Comparison of ENCODE assay signal across 23 mouse cellular contexts in genomic region chr14:104175122-104175521, GRCm38 (mm10).
DNase-seq lines count a peak whose midpoint lies in the region; ATAC-seq and TF ChIP-seq lines count a peak whose summit lies in the region.
"Had no signal": no experiment of that assay in that cellular context is flagged by ENCODE, and none has a peak within 500 bp of the region (broad histone marks: within the 10 kb centered on the region; RNA-seq: fewer than 3 reads in every experiment).

No protein-coding gene starts in this region.

- in situ Hi-C loops in CH12.LX (cut with MboI; ENCODE audit: low pct_ligation_motif_present, low pct_unique_long_range_greater_than_20kb, low sequenced_read_pairs), result no loop called here
- in situ Hi-C loops in ES-E14 (cut with MboI; ENCODE audit: low sequenced_read_pairs in 2 of 2, unreplicated experiment in 2 of 2), result no loop called here

- H3K9ac ChIP-seq in CH12.LX (ENCODE audit: insufficient read depth, low read depth), result no peak overlapping the region
- H3K9ac ChIP-seq in ES-E14 (ENCODE audit: insufficient read depth, low read depth, low read length, poor library complexity, severe bottlenecking), result no peak overlapping the region
- H3K9ac ChIP-seq in MEL (ENCODE audit: control insufficient read depth, low read depth, low read length, poor library complexity, severe bottlenecking), result no peak overlapping the region
- H3K9ac ChIP-seq in heart, embryonic 11.5 days (ENCODE audit: low read depth, low read length), result no peak overlapping the region
- H3K9ac ChIP-seq in intestine, embryonic 15.5 days, result no peak overlapping the region

- TF ChIP-seq POLR2A in CH12.LX (IDR thresholded peaks at IDR 0.05; ENCODE audit: low read depth, low read length), result no peak
- TF ChIP-seq POLR2A in MEL (IDR thresholded peaks at IDR 0.05; ENCODE audit: control insufficient read depth in 1 of 2, insufficient read depth in 1 of 2, low read depth in 1 of 2, low read length in 2 of 2, poor library complexity in 1 of 2), result no peak

- DNase-seq in CH12.LX (ENCODE audit: extremely low read depth) (no peak), ES-E14 (ENCODE audit: low read depth, low spot score) (no peak), MEL (ENCODE audit: low read depth, low spot score) (no peak)
- DNase-seq in kidney, postnatal 36 days, result no peak
- DNase-seq: adrenal gland, adult 2 months; adrenal gland, adult 8-10 months; adrenal gland, postnatal 10 days; adrenal gland, postnatal 14 days; adrenal gland, postnatal 25 days; adrenal gland, postnatal 36 days; B cell, adult 2 months; cerebellum, adult 11 months; cerebellum, adult 11-12 months; cerebellum, adult 18-20 months; cerebellum, adult 2 months; cerebellum, adult 8-10 months; cerebellum, adult 9-10 months had no signal

- no peaks in the 10 kb centered on the region for H3K79me2 ChIP-seq in CH12.LX (replicated peaks; ENCODE audit: control insufficient read depth, extremely low read depth, insufficient read depth, poor library complexity, severe bottlenecking)
- H3K79me2 ChIP-seq in MEL (ENCODE audit: control insufficient read depth, insufficient read depth, low read length, poor library complexity), result no peaks in the 10 kb centered on the region

- H3K36me3 ChIP-seq in CH12.LX (replicated peaks in 1 of 2; ENCODE audit: control insufficient read depth in 1 of 2, insufficient read depth in 1 of 2, low read length in 1 of 2) (no peaks in the 10 kb centered on the region), ES-E14 (ENCODE audit: control insufficient read depth, insufficient read depth, low read length, poor library complexity, severe bottlenecking) (no peaks in the 10 kb centered on the region), MEL (ENCODE audit: control insufficient read depth in 1 of 2, insufficient read depth in 2 of 2, low read length in 2 of 2) (no peaks in the 10 kb centered on the region)
- no peaks in the 10 kb centered on the region for H3K36me3 ChIP-seq in heart, embryonic 11.5 days (ENCODE audit: control insufficient read depth, insufficient read depth, low read length)
- no peaks in the 10 kb centered on the region for H3K36me3 ChIP-seq in intestine, embryonic 15.5 days
- H3K36me3 ChIP-seq: G1E had no signal

- TF ChIP-seq EP300 in CH12.LX (IDR thresholded peaks at IDR 0.05; ENCODE audit: low read length) (no peak), MEL (IDR thresholded peaks at IDR 0.05; ENCODE audit: low read depth in 1 of 2, low read length in 2 of 2) (no peak)

- H3K27me3 ChIP-seq in CH12.LX (replicated peaks) (no peaks in the 10 kb centered on the region), MEL (ENCODE audit: control insufficient read depth in 1 of 2, insufficient read depth in 2 of 2, low read length in 2 of 2) (no peaks in the 10 kb centered on the region)
- H3K27me3 ChIP-seq in heart, embryonic 11.5 days (ENCODE audit: control insufficient read depth, insufficient read depth, low read length), result no peaks in the 10 kb centered on the region
- H3K27me3 ChIP-seq in intestine, embryonic 15.5 days (replicated peaks), result no peaks in the 10 kb centered on the region

- no peaks in the 10 kb centered on the region for H3K9me3 ChIP-seq in CH12.LX (replicated peaks; ENCODE audit: low read length)
- H3K9me3 ChIP-seq in ES-E14 (ENCODE audit: control insufficient read depth, insufficient read depth, low read depth, low read length), result no peaks in the 10 kb centered on the region
- H3K9me3 ChIP-seq in MEL (replicated peaks; ENCODE audit: insufficient read depth, low read length), result no peaks in the 10 kb centered on the region
- no peaks in the 10 kb centered on the region for H3K9me3 ChIP-seq in heart, embryonic 11.5 days (replicated peaks; ENCODE audit: control insufficient read depth, low read length)
- H3K9me3 ChIP-seq in intestine, embryonic 15.5 days, result no peaks in the 10 kb centered on the region

- H3K4me3 ChIP-seq in CH12.LX (replicated peaks in 1 of 3; ENCODE audit: low read depth in 2 of 3, low read length in 2 of 3, poor library complexity in 1 of 3), result no peak overlapping the region
- no peak overlapping the region for H3K4me3 ChIP-seq in ES-E14 (ENCODE audit: insufficient read depth in 1 of 2, low read depth in 1 of 2, low read length in 2 of 2, poor library complexity in 1 of 2, severe bottlenecking in 1 of 2)
- H3K4me3 ChIP-seq in MEL (ENCODE audit: control insufficient read depth in 1 of 2, insufficient read depth in 1 of 2, low read depth in 2 of 2, low read length in 2 of 2), result no peak overlapping the region
- no peak overlapping the region for H3K4me3 ChIP-seq in heart, embryonic 11.5 days (ENCODE audit: low read depth, low read length)
- H3K4me3 ChIP-seq in intestine, embryonic 15.5 days (replicated peaks), result no peak overlapping the region

- no peak for ATAC-seq in heart, embryonic 11.5 days (replicated peaks; ENCODE audit: insufficient number of reproducible peaks, low FRiP score, low TSS enrichment)
- no peak for ATAC-seq in intestine, embryonic 15.5 days
- ATAC-seq: activated CD4-positive, CD25-positive, alpha-beta regulatory T cell, adult 4 months; CD4-positive, CD25-positive, alpha-beta regulatory T cell, adult 4 months; Patski had no signal

- TF ChIP-seq CTCF in CH12.LX (conservative IDR thresholded peaks at IDR 0.05 in 1 of 2, IDR thresholded peaks at IDR 0.05 in 1 of 2; ENCODE audit: low read depth in 2 of 2, low read length in 2 of 2) (no peak), MEL (IDR thresholded peaks at IDR 0.05 in 2 of 3, conservative IDR thresholded peaks at IDR 0.05 in 1 of 3; ENCODE audit: control insufficient read depth in 1 of 3, insufficient read depth in 1 of 3, low read depth in 2 of 3, low read length in 3 of 3, poor library complexity in 1 of 3, severe bottlenecking in 1 of 3) (no peak)

- dilution Hi-C loops in CH12.LX (cut with MboI; ENCODE audit: extremely low pct_ligation_motif_present, extremely low pct_unique_long_range_greater_than_20kb, low sequenced_read_pairs), result no loop called here

- TF ChIP-seq RAD21 in CH12.LX (IDR thresholded peaks at IDR 0.05; ENCODE audit: low read depth, low read length), result no peak
- TF ChIP-seq RAD21 in MEL (IDR thresholded peaks at IDR 0.05; ENCODE audit: low read depth, low read length), result no peak

- no peak overlapping the region for H3K4me2 ChIP-seq in CH12.LX (ENCODE audit: insufficient read depth, low read depth, poor library complexity, severe bottlenecking)
- H3K4me2 ChIP-seq in heart, embryonic 11.5 days, result no peak overlapping the region
- H3K4me2 ChIP-seq in intestine, embryonic 15.5 days (replicated peaks), result no peak overlapping the region

- H3K4me1 ChIP-seq in CH12.LX (ENCODE audit: control insufficient read depth in 1 of 2, insufficient read depth in 2 of 2) (no peaks in the 10 kb centered on the region), ES-E14 (ENCODE audit: control insufficient read depth in 2 of 2, insufficient read depth in 2 of 2, low read length in 2 of 2, poor library complexity in 1 of 2) (no peaks in the 10 kb centered on the region), MEL (ENCODE audit: control insufficient read depth in 1 of 2, insufficient read depth in 2 of 2, low read length in 2 of 2) (no peaks in the 10 kb centered on the region)
- no peaks in the 10 kb centered on the region for H3K4me1 ChIP-seq in heart, embryonic 11.5 days (ENCODE audit: control insufficient read depth, insufficient read depth, low read length)
- H3K4me1 ChIP-seq in intestine, embryonic 15.5 days (replicated peaks), result no peaks in the 10 kb centered on the region

- H3K27ac ChIP-seq in CH12.LX (ENCODE audit: insufficient read depth, low read depth), result no peak overlapping the region
- no peak overlapping the region for H3K27ac ChIP-seq in ES-E14 (ENCODE audit: insufficient read depth, low read depth, low read length, poor library complexity, severe bottlenecking)
- H3K27ac ChIP-seq in MEL (ENCODE audit: control insufficient read depth, low read depth, low read length), result no peak overlapping the region
- H3K27ac ChIP-seq in heart, embryonic 11.5 days (ENCODE audit: low read depth, low read length), result no peak overlapping the region
- no peak overlapping the region for H3K27ac ChIP-seq in intestine, embryonic 15.5 days

TF ChIP-seq in CH12.LX, 34 proteins besides CTCF, POLR2A, EP300 and RAD21:
- TF ChIP-seq MAFK (IDR thresholded peaks at IDR 0.05; ENCODE audit: insufficient replicate concordance, low read length) (peak; percentile 77), CHD2 (IDR thresholded peaks at IDR 0.05; ENCODE audit: low read length) (no peak)

TF ChIP-seq in ES-E14, 5 proteins besides CTCF, POLR2A, EP300 and RAD21:
- TF ChIP-seq HCFC1 (IDR thresholded peaks at IDR 0.05; ENCODE audit: borderline replicate concordance, insufficient read depth, low read length) (no peak), CHD2 (IDR thresholded peaks at IDR 0.05; ENCODE audit: low read depth, low read length) (no peak), MAFK (IDR thresholded peaks at IDR 0.05; ENCODE audit: insufficient read depth, low read depth, low read length) (peak; percentile 50; the same call in 1 of the 2 replicates)

TF ChIP-seq in MEL, 35 proteins besides CTCF, POLR2A, EP300 and RAD21:
- TF ChIP-seq MAFK (IDR thresholded peaks at IDR 0.05; ENCODE audit: borderline replicate concordance, low read depth, low read length) (peak; percentile 34; the same call in 1 of the 2 replicates), MYB (IDR thresholded peaks at IDR 0.05; ENCODE audit: low read depth, low read length) (no peak)
TF ChIP-seq in MEL: peak in this region for 1.

Comparison
In these comparisons a context has a peak if more than half of its experiments do, and no peak if none do; other contexts are left out.
1. Of the 35 proteins assayed by ChIP-seq in both MEL and CH12.LX: peak only in MEL: none; only in CH12.LX: none; in both: MAFK; in neither: 34.